Mouse (Mus musculus) spleen, postnatal 4 days (tissue): ENCODE data around the gene Gpatch2.

Source experiments
- DNase-seq, 2 experiments: peaks; one replicate each; pipeline ENCODE4 v3.0.0; 2022; ENCODE audit warnings: low spot score in 2 of 2

The Gpatch2 gene

GRCm38 (mm10) chr1:187366806-187367205 lies 151.5 kb downstream of the Gpatch2 start:
- no peak for DNase-seq

GRCm38 (mm10) chr1:187369049-187369448 lies 153.7 kb downstream of the Gpatch2 start:
- no peak for DNase-seq

GRCm38 (mm10) chr1:187373506-187373905 lies 158.2 kb downstream of the Gpatch2 start:
- DNase-seq, result peak in 1 of 2 experiments; percentile 49

GRCm38 (mm10) chr1:187374418-187374817 lies 159.1 kb downstream of the Gpatch2 start:
- DNase-seq, result peak in 1 of 2 experiments; percentile 47

GRCm38 (mm10) chr1:187376946-187377671 lies 161.8 kb downstream of the Gpatch2 start:
- peak; percentile 30 to 59 for DNase-seq

GRCm38 (mm10) chr1:187377865-187378524 lies 162.7 kb downstream of the Gpatch2 start:
- peak; percentile 32 to 62 for DNase-seq

GRCm38 (mm10) chr1:187389476-187389875 lies 174.2 kb downstream of the Gpatch2 start:
- no peak for DNase-seq

- DNase-seq, result peak in 1 of 2 experiments; percentile 10
Measured at GRCm38 (mm10) chr1:187400834-187401233, 185.5 kb downstream of the Gpatch2 start.
